Mouse (Mus musculus) kidney, embryonic 14.5 days (tissue): ENCODE data around the gene Ube2a. TPM values are rescaled to one million over a fixed set of nuclear protein-coding genes. Genes with fewer than 3 reads are reported as not detected.
"Not testable (repeated sequence)": the region's sequence is repeated elsewhere in the genome, so short reads cannot be mapped to it uniquely, and the experiment has no call there.

Experiments
- ATAC-seq: fragments of 200-750 bp; cut with Nextera tagmentation; 2 replicates; pipeline ENCODE4 v1.8.0; 2017; ENCODE audit warnings: moderate number of reproducible peaks, mild to moderate bottlenecking, moderate TSS enrichment, moderate library complexity; ENCODE audit not compliant: low FRiP score, low TSS enrichment
- H3K27ac ChIP-seq: fragments of 300-500 bp; sonication (generic); 2 replicates; pipeline ENCODE4 v1.5.1; 2014; ENCODE audit warnings: low read depth, mild to moderate bottlenecking, low read length, moderate library complexity, mixed read lengths
- H3K27me3 ChIP-seq: fragments of 300-500 bp; sonication (generic); 2 replicates; pipeline ENCODE4 v1.6.1; 2014; ENCODE audit warnings: mild to moderate bottlenecking, low read length; ENCODE audit not compliant: control insufficient read depth, insufficient read depth
- H3K36me3 ChIP-seq: fragments of 300-500 bp; sonication (generic); 2 replicates; pipeline ENCODE4 v1.6.1; 2014; ENCODE audit warnings: low read length, mixed read lengths; ENCODE audit not compliant: control insufficient read depth, insufficient read depth
- H3K4me1 ChIP-seq: fragments of 300-500 bp; sonication (generic); 2 replicates; pipeline ENCODE4 v1.6.1; 2014; ENCODE audit warnings: low read length, mixed read lengths; ENCODE audit not compliant: control insufficient read depth, insufficient read depth
- H3K4me2 ChIP-seq: fragments of 300-500 bp; sonication (generic); replicated peaks from 2 replicates; pipeline ENCODE4 v1.6.1; 2014; ENCODE audit warnings: low read depth, mild to moderate bottlenecking, low read length
- H3K4me3 ChIP-seq: fragments of 300-500 bp; sonication (generic); 2 replicates; pipeline ENCODE4 v1.5.1; 2014; ENCODE audit warnings: mild to moderate bottlenecking, low read length
- H3K9ac ChIP-seq: fragments of 300-500 bp; sonication (generic); 2 replicates; pipeline ENCODE4 v1.6.1; 2014; ENCODE audit warnings: low read depth, mild to moderate bottlenecking, low read length, moderate library complexity
- H3K9me3 ChIP-seq: fragments of 300-500 bp; sonication (generic); 2 replicates; pipeline ENCODE4 v1.6.1; 2016; ENCODE audit warnings: low read length; ENCODE audit not compliant: control insufficient read depth
- WGBS: fragments of 180-500 bp; shearing (Covaris S2); extraction: QIAGEN DNeasy Blood & Tissue Kit; methylation state at CpG from one replicate; pipeline ENCODE4 v1.1.7; 2014; 5-methylcytosine and 5-hydroxymethylcytosine counted together
- polyA plus RNA-seq: library from polyadenylated mRNA; unstranded; fragments of >200 nt; fragmentation: Nextera tagmentation; extraction: Ambion mirVana; gene quantifications from 2 replicates; pipeline ENCODE4 v1.2.1, GENCODE M21; 2014

The Ube2a gene
- polyA plus RNA-seq, 1 experiment from 2014 or later: 127 TPM

DNA sequence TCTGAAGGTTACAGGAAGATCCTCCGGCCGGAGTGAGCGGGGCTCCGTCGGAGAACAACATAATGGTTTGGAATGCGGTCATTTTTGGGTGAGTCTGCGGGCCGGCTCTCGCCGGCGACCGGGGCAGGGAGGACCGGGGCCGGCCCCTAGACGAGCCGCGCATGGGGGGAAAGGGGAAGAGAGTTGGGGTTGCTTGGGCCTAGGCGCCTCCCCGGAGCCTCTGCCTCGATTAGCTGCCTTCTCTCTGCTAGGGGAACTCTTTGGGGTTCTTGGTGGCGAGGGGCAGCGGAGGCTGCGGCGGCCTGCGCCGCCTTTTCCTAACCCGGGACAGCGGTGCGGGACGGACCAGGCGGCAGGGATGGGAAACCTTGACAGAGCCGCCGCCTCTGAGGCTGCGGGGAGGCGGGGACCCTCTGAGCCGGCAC, 1.0 kb downstream of the Ube2a start:
- Histone ChIP-seq H3K4me2 (peak overlapping the region; percentile 50), H3K27ac (peak overlapping the region; percentile 69; the same call in 1 of the 2 replicates), H3K9ac (peak overlapping the region; percentile 78), H3K4me1 (no peaks in the 10 kb centered on the region), H3K27me3 (no peaks in the 10 kb centered on the region), H3K9me3 (no peaks in the 10 kb centered on the region), H3K36me3 (no peaks in the 10 kb centered on the region; the same call in 1 of the 2 replicates), H3K4me3 (peak overlapping the region; percentile 67)
- peak; percentile 30; the same call in 1 of the 2 replicates for ATAC-seq
- 15% methylated on average over 36 of the region's 36 CpGs for WGBS

DNA sequence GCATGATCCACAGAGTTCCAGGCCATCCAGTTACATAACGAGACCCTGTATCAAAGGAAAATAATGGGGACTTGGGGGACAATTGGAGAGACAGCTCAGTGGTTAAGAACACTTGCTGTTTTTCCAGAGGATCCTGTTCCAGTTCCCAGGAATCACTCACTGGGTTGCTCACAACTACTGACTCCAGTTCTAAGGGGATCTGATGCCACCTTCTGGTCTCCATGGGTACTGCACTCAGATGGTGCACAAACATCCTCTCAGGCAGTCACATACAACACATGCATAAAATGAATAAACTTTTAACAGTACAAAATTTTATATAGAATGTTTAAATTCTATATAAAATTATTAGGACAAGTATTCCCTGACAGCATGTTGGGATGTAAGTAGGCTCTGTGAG, 11.0 kb downstream of the Ube2a start:
- Histone ChIP-seq H3K4me3 (no peak overlapping the region), H3K36me3 (peaks cover 7% of the 10 kb centered on the region; the same call in 1 of the 2 replicates), H3K9ac (no peak overlapping the region), H3K4me2 (no peak overlapping the region), H3K9me3 (no peaks in the 10 kb centered on the region), H3K27ac (no peak overlapping the region), H3K27me3 (no peaks in the 10 kb centered on the region), H3K4me1 (no peaks in the 10 kb centered on the region)
- 80% methylated on average over 1 of the region's 1 CpGs for WGBS
- no peak for ATAC-seq

DNA sequence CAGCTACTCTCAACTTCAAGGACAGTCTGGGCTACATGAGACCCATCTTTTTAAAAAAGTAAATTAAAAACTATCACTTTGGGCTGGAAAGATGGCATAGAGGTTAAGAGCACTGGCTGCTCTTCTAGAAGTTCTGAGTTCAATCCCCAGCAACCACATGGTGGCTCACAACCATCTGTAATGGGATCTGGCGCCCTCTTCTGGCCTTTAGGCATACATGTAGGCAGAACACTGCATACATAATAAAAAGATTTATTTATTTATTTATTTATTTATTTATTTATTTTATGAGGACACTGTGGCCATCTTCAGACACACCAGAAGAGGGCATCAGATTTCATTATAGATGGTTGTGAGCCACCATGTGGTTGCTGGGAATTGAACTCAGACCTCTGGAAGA, 25.2 kb downstream of the Ube2a start:
- H3K27ac ChIP-seq, H3K36me3 ChIP-seq, H3K27me3 ChIP-seq, ATAC-seq, H3K4me1 ChIP-seq, H3K4me2 ChIP-seq, H3K4me3 ChIP-seq, H3K9me3 ChIP-seq, H3K9ac ChIP-seq: not testable (repeated sequence)
- WGBS: 32% methylated on average over 1 of the region's 1 CpGs

DNA sequence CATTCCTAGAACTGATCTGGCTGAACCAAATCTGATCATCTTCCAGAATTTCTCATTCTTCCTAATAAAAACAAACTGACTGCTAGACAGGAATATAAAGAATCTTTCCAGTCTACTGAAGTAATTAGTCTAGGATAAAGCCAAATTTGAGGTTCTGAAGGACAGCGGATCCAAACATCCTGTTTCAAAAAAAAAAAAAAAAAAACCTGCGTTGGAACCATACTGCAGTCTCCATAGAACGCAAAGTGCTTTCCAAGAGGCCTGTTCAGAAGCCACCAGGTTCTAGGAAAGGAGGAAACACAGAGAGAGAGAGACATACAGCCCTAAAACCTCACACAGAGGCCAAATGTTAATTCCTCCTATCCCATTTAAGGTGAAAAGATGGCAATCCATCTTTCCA, 28.0 kb downstream of the Ube2a start:
- no peaks in the 10 kb centered on the region for H3K27me3 ChIP-seq
- H3K36me3 ChIP-seq: no peaks in the 10 kb centered on the region
- no peaks in the 10 kb centered on the region for H3K4me1 ChIP-seq
- peak overlapping the region; percentile 69 for H3K4me2 ChIP-seq
- peak overlapping the region; percentile 53 for H3K4me3 ChIP-seq
- H3K27ac ChIP-seq: no peak overlapping the region
- WGBS: 44% methylated on average over 3 of the region's 3 CpGs
- ATAC-seq: no peak
- peak overlapping the region; percentile 73; the same call in 1 of the 2 replicates for H3K9ac ChIP-seq
- H3K9me3 ChIP-seq: no peaks in the 10 kb centered on the region

DNA sequence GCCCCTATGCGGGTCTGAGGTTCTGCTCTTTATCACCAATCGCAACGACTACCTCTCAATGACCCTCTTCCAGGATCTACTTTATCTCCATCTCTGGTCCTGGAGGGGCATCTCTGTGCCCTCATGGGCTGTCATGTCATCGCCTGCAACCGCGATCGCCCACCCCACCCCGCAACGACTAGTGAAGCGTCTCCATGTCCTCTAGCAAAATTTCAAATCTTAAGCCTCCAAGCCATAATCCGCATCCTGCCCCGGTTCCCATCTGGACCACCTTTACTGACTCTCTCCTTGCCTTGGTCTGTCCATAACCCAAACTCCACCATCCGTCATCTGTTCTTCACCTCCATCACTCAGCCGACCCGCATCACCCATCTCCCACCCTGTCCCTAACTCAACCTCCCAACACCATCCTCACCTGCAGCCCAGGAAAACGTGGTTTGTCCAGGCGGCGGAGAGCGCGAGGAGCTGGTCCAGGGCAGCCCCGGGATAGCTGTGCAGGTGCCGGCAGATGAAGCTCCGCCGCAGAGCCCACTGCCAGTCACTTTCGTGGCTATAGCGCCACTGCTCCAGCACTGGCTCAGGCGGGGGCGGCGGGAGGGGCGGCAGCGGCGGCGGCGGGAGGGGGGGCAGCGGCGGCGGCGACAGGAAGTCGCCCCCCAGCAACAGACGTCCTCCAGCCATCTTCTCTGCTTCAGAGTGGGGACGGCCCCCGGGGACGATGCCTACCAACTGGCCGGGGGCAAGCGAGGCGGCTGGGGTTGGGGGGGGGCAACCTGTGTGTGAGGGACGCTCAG, 28.8 kb downstream of the Ube2a start, which contains the start of gene Nkrf:
Gene Nkrf, minus strand, starts transcription at position 579 of the 794 bp plus-strand sequence.
- peak; percentile 58 for ATAC-seq
- Histone ChIP-seq H3K4me3 (peak within 1 kb of the TSS; percentile 53), H3K9me3 (no peaks in the 10 kb centered on the region), H3K9ac (peak within 1 kb of the TSS; percentile 73), H3K4me2 (peak within 1 kb of the TSS; percentile 69), H3K27ac (peak within 1 kb of the TSS; percentile 67; the same call in 1 of the 2 replicates), H3K4me1 (no peaks in the 10 kb centered on the region), H3K36me3 (no peaks in the 10 kb centered on the region), H3K27me3 (no peaks in the 10 kb centered on the region)
- WGBS: 23% methylated on average over 42 of the region's 47 CpGs

DNA sequence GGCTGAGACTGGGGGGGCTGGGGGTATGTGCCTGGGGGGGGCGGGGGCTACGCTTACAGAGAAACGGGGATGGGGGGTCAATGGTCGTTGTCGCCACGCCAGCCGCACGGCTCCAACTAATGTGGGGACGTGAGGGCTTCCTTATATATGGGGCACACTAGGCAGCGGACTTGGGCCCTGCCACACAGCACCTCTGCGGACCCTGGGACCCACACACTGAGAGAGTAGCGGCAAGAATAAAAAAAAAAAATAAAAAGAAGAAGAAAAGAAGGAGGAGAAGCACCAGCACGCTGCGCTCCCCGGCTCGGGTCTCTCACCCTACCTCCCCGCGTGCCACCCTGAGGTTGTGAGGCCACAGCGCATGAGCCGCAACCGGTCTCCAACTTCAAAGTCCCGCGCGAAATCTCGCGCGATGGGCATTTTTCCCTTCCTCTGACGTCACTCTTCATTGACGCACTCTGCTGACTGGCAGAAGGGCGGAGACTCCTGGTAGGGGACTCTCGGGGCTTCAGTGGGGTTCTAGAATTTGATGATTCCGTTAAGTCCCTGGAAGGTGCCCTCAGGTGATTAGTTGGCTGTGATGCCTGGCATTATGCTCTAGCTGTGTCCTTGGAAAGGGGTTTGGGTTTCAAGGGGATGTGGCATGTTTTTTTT, 29.5 kb downstream of the Ube2a start:
- Histone ChIP-seq H3K4me2 (peak overlapping the region; percentile 69), H3K27ac (peak overlapping the region; percentile 67; the same call in 1 of the 2 replicates), H3K4me3 (peak overlapping the region; percentile 53), H3K36me3 (no peaks in the 10 kb centered on the region), H3K27me3 (no peaks in the 10 kb centered on the region), H3K9ac (peak overlapping the region; percentile 73), H3K9me3 (no peaks in the 10 kb centered on the region), H3K4me1 (no peaks in the 10 kb centered on the region)
- 39% methylated on average over 30 of the region's 32 CpGs for WGBS
- peak; percentile 96 for ATAC-seq

DNA sequence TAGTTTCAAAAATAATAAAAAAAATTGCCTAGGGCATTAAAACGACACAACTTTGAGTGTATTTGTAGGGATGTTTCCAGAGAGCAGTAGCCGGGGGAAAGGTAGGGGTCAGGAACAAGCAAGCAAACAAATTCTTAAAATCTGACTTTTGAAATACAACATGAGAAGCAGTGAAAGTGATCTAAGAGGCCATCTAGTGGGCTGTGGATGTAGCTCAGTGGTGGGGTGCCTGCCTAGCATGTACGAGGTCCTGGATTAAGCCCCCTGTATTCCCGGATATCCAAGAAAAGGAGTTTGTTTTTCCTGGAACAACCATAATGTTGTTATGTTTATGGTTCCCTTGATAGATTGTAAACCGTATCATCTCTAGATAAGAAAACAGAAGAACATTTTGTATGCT, 32.8 kb downstream of the Ube2a start:
- no peak overlapping the region for H3K4me3 ChIP-seq
- H3K27ac ChIP-seq: no peak overlapping the region
- no peak overlapping the region for H3K4me2 ChIP-seq
- ATAC-seq: no peak
- WGBS: 37% methylated on average over 5 of the region's 5 CpGs
- no peaks in the 10 kb centered on the region for H3K27me3 ChIP-seq
- H3K4me1 ChIP-seq: no peaks in the 10 kb centered on the region
- H3K36me3 ChIP-seq: no peaks in the 10 kb centered on the region
- H3K9ac ChIP-seq: no peak overlapping the region
- H3K9me3 ChIP-seq: no peaks in the 10 kb centered on the region

DNA sequence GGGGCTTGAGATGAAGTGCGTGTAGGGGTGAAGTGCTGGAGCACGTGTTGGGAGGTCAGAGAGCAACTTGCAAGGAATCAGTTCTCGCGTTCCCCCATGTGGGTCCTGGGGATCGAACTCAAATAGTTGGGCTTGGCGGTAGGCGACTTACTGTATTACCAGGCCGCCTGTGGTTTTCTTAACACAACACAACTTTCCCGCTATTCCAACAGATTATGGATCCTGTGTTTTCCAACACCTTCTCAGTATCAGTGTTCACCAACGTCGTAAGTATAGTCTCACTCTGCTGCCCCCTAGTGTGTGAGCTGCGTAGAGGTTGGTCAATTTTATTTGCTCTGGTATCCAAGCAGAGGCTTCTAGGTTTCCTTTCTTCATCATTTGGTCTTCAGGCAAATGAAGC, 37.6 kb downstream of the Ube2a start:
- ATAC-seq: no peak
- no peaks in the 10 kb centered on the region for H3K27me3 ChIP-seq
- H3K9ac ChIP-seq: no peak overlapping the region
- H3K9me3 ChIP-seq: no peaks in the 10 kb centered on the region
- no peak overlapping the region for H3K4me3 ChIP-seq
- 51% methylated on average over 12 of the region's 12 CpGs for WGBS
- H3K36me3 ChIP-seq: no peaks in the 10 kb centered on the region
- H3K4me1 ChIP-seq: no peaks in the 10 kb centered on the region
- no peak overlapping the region for H3K27ac ChIP-seq
- no peak overlapping the region for H3K4me2 ChIP-seq

DNA sequence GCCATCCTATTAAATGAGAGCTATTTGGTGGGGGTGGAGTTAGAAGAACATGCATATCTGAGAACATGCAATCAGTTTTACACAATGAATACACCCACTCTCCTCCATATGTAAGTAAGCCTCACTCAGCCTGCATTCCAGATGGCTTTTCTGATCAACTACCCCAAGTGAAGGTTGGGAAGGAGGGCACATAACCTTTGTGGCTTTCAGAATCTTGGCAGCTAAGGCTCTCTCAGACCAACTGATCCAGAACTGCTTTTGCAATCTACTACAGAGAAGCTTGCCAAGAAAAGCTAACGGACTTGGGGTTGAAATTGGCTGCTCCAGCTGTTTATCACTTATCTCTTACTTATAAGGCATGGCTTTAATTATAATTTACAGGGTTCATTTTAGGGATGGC, 44.0 kb downstream of the Ube2a start:
- Histone ChIP-seq H3K36me3 (no peaks in the 10 kb centered on the region), H3K4me2 (no peak overlapping the region), H3K4me3 (no peak overlapping the region), H3K27ac (no peak overlapping the region), H3K9me3 (no peaks in the 10 kb centered on the region), H3K27me3 (no peaks in the 10 kb centered on the region), H3K9ac (no peak overlapping the region), H3K4me1 (no peaks in the 10 kb centered on the region)
- 91% methylated on average over 1 of the region's 1 CpGs for WGBS
- ATAC-seq: no peak
